Mouse (Mus musculus): ENCODE measurements around the gene Sgsm1. TPM values are rescaled to one million over a fixed set of nuclear protein-coding genes. Genes with fewer than 3 reads are reported as not detected.
A peak's percentile ranks its signal among the peaks of the same experiment; 100 is the strongest.

Gene Sgsm1
- total RNA-seq, 2 experiments from 2014 or later, result 80.3 to 85.4 TPM

- no peak overlapping the region for H3K4me3 ChIP-seq
- no peak overlapping the region for H3K27ac ChIP-seq
- no peak for TF ChIP-seq CTCF (conservative IDR thresholded peaks at IDR 0.05)
- DNase-seq (ENCODE audit: low spot score in 2 of 2), result no peak
These were observed 34.2 kb upstream of the Sgsm1 start for GRCm38 (mm10) chr5:113344635-113345386.

- no peak overlapping the region for H3K4me3 ChIP-seq
- 0 out of 2 replicates have a peak overlapping the region, but pooled peaks have one; percentile 33 for H3K27ac ChIP-seq
- DNase-seq (ENCODE audit: low spot score in 2 of 2), result no peak
- TF ChIP-seq CTCF (conservative IDR thresholded peaks at IDR 0.05), result no peak
These were observed 25.7 kb upstream of the Sgsm1 start for GRCm38 (mm10) chr5:113336281-113336680.

GRCm38 (mm10) chr5:113335732-113336131 is 25.1 kb upstream of the Sgsm1 start:
- Histone ChIP-seq H3K27ac (peak overlapping the region; percentile 64), H3K4me3 (peak overlapping the region; percentile 33; the same call in 1 of the 2 replicates)
- TF ChIP-seq CTCF (conservative IDR thresholded peaks at IDR 0.05), result no peak
- DNase-seq (ENCODE audit: low spot score in 2 of 2), result no peak

- TF ChIP-seq CTCF (conservative IDR thresholded peaks at IDR 0.05), result no peak
- Histone ChIP-seq H3K27ac (peak overlapping the region; percentile 64), H3K4me3 (peak overlapping the region; percentile 33; the same call in 1 of the 2 replicates)
- no peak for DNase-seq (ENCODE audit: low spot score in 2 of 2)
These were observed 24.3 kb upstream of the Sgsm1 start for GRCm38 (mm10) chr5:113334621-113335530.

- no peak overlapping the region for H3K27ac ChIP-seq
- DNase-seq (ENCODE audit: low spot score in 2 of 2), result no peak
- no peak for TF ChIP-seq CTCF (conservative IDR thresholded peaks at IDR 0.05)
- H3K4me3 ChIP-seq, result no peak overlapping the region
These were observed 22.3 kb upstream of the Sgsm1 start for GRCm38 (mm10) chr5:113332899-113333298.

- DNase-seq (ENCODE audit: low spot score in 2 of 2), result no peak
- H3K27ac ChIP-seq, result no peak overlapping the region
- H3K4me3 ChIP-seq, result no peak overlapping the region
- TF ChIP-seq CTCF (conservative IDR thresholded peaks at IDR 0.05), result peak; percentile 73
These were observed 21.7 kb upstream of the Sgsm1 start for GRCm38 (mm10) chr5:113332239-113332638.

GRCm38 (mm10) chr5:113330202-113330601 is 19.6 kb upstream of the Sgsm1 start:
- Histone ChIP-seq H3K27ac (no peak overlapping the region), H3K4me3 (no peak overlapping the region)
- no peak for TF ChIP-seq CTCF (conservative IDR thresholded peaks at IDR 0.05)
- no peak for DNase-seq (ENCODE audit: low spot score in 2 of 2)

GRCm38 (mm10) chr5:113329463-113329862 is 18.9 kb upstream of the Sgsm1 start:
- TF ChIP-seq CTCF (conservative IDR thresholded peaks at IDR 0.05), result no peak
- Histone ChIP-seq H3K4me3 (no peak overlapping the region), H3K27ac (no peak overlapping the region)
- no peak for DNase-seq (ENCODE audit: low spot score in 2 of 2)

- no peak for DNase-seq (ENCODE audit: low spot score in 2 of 2)
- Histone ChIP-seq H3K27ac (no peak overlapping the region), H3K4me3 (peak overlapping the region; percentile 36)
- no peak for TF ChIP-seq CTCF (conservative IDR thresholded peaks at IDR 0.05)
These were observed 13.4 kb upstream of the Sgsm1 start for GRCm38 (mm10) chr5:113323784-113324638.

GRCm38 (mm10) chr5:113313998-113314397 is 3.4 kb upstream of the Sgsm1 start:
- H3K4me3 ChIP-seq, result no peak overlapping the region
- peak; percentile 86 to 90 for DNase-seq (ENCODE audit: low spot score in 2 of 2)
- TF ChIP-seq CTCF (conservative IDR thresholded peaks at IDR 0.05), result peak; percentile 97
- H3K27ac ChIP-seq, result no peak overlapping the region

GRCm38 (mm10) chr5:113309491-113310376 is 852 bp downstream of the Sgsm1 start:
- peak overlapping the region; percentile 84 for H3K4me3 ChIP-seq
- peak overlapping the region; percentile 95 for H3K27ac ChIP-seq
- no peak for DNase-seq (ENCODE audit: low spot score in 2 of 2)
- TF ChIP-seq CTCF (conservative IDR thresholded peaks at IDR 0.05), result no peak

All from layer of hippocampus, adult 2 months (tissue).